Mouse (Mus musculus) bone marrow, adult 2 months (tissue): ENCODE results near the gene Stpg4.

Source experiments
- CTCF ChIP-seq: fragments of 200-500 bp; IDR thresholded peaks from 2 replicates; pipeline ENCODE4 v1.5.1; 2011; ENCODE audit warnings: low read length, control low read depth; ENCODE audit not compliant: control insufficient read depth, insufficient read depth
- POLR2A ChIP-seq: fragments of 200-500 bp; IDR thresholded peaks from 2 replicates; pipeline ENCODE4 v1.6.1; 2011; ENCODE audit warnings: low read depth, mild to moderate bottlenecking, control low read depth, low read length, borderline replicate concordance; ENCODE audit not compliant: control insufficient read depth

DNA sequence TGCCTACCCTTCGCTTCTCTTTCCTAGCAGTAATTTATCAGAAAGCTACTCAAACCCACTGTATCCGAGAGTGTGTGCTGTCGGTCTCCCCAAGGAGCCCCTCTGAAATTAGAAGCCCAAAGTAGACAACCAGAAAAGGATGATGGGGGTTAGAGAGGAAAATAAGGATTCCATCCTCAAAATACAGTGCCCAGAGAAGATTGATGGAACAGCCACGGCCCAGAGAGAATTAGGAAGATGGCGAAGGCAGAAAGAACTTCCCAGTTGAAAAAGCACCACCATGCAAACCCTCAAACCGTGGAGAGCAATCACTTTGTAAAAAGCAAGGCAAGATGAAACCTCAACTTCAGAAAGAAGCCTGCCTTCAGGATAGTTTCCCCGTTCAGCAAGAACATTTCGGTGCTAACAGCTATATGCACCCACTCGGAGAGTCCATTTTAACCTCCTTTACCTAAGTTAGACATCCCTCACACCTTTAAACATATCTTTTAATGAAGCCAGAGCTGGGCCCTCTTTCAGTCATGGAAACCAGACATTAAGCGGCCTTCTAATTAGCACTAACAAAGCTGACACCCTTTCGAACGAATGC lies 20.2 kb upstream of the Stpg4 start:
- TF ChIP-seq CTCF (no peak), POLR2A (no peak)
